Mouse (Mus musculus): Measurements from ENCODE around the gene Lmo2.
"Not testable (repeated sequence)": the region's sequence is repeated elsewhere in the genome, so short reads cannot be mapped to it uniquely, and the experiment has no call there.

Lmo2 gene

GRCm38 (mm10) chr2:103983146-103983545, 25.4 kb downstream of the Lmo2 start:
- DNase-seq = no peak

DNA sequence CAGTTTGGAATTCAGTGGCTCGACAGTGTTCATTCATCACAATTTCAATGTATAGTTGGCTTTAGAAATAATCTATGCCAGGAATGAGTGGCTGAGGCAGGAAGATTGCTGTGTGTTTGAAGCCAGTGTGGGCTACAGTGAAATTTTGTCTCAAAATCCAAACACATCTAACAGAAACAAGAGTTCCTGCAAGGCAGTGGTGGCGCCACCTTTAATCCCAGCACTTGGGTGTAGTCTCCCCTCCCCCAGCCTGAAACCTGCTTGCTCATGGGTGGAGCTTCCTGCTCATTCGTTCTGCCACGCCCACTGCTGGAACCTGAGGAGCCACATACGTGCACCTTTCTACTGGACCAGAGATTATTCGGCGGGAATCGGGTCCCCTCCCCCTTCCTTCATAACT, 29.8 kb downstream of the Lmo2 start:
- DNase-seq = not testable (repeated sequence)

DNA sequence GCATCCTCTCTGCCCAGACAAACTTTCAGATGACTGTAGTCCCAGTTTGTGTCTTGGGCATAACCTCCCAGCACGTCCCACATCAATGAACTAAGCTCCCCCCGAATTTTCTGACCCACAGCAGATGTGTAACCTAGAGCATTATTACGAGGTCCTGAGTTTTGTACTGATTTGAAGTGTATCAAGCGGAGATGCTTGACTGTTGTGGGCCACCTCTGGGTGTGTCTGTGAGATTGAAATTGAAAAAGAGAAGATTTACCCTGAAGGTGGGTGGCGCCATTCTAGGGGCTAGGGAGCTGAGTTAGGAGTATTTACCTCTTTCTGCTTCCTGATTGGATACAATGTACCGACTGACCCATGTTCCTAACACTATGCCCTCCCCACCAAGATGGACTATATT, 31.9 kb downstream of the Lmo2 start:
- DNase-seq = no peak

DNA sequence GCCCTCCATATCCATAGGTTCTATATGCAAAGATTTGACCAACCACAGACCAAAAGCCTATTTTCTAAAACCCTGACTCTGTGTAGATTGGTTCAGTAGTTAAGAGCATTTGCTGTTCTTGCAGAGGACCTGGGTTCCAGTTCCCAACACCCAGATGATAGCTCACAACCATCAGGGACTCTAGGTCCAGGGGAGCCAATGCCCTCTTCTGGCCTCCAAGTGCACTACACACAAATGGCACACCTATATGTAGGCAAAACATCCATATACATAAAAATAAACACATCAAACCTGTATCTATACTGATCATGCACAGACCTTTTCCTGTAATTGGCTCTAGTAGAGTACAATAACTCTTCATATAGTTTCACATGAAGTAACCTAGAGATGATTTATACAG, 33.5 kb downstream of the Lmo2 start:
- DNase-seq = no peak

GRCm38 (mm10) chr2:103992162-103992561, 34.4 kb downstream of the Lmo2 start:
- DNase-seq = no peak

GRCm38 (mm10) chr2:103992618-103993332, 35.0 kb downstream of the Lmo2 start:
- DNase-seq = no peak

DNA sequence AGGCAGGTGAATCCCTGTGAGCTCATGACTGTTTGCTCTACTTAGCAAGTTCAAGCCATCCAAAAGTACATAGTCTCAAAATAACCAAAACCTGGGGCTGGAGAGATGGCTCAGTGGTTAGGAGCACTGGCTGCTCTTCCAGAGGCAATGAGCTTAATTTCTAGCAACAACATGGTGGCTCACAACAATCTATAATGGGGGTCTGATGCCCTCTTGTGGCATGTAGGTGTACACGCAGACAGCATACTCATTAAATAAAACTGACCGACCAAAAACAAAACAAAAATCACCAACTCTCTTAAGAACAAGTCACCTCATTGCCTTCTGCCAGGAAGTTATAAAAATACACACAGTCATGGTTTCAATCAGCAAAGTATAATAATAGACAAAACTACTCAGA, 43.3 kb downstream of the Lmo2 start:
- DNase-seq = peak; percentile 25

DNA sequence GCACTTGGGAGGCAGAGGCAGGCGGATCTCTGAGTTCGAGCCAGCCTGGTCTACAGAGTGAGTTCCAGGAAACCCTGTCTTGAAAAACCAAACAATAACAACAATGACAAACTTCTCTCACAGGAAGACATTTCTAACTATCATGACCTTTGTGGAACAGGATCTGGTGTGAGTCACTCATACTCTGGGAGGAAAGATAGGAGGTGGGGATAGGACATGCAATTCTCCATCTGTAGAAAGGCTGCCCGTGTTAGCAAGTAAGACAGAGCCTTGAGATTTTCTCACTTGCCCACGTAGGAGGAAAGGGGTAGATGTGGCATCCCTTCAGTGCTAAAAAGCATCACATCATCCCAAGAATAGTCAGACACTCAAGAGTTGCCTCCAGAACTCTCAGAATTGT, 44.1 kb downstream of the Lmo2 start:
- no peak for DNase-seq

GRCm38 (mm10) chr2:104002711-104003413, 45.1 kb downstream of the Lmo2 start:
- peak; percentile 62 for DNase-seq

DNA sequence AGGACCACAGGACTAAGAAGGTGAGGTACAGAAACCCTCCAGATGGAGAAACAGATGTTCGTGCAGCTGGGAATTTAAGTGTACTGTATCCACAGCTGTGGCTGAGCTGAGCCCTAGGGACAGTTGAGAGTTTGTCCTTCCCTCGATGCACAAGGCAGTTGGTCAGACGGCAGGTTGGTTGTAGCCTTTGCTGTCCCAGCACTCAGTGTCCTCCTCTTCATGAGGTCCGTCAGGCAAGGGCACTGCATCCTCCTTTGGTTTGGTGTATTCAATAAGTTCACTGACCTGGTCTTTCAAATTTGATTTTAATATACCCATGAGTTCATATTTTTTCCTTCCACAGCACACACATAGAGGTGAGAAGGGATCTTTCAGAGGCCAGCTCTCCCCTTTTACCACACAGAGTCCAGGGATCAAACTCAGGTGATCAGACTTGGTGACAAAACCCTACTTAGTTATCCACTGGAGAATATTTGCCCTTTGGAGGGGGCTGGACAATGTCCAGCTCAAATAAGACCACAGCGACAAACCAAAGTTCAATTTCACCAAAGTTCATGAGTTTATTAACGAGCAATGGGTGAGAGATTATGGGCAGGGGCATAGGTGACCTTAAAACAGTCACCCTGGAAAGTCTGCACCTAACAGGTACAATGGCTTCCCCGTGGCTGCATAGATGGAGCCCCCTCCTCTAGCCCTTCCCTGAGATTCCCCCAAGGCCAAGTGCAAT, 50.2 kb downstream of the Lmo2 start:
- no peak for DNase-seq

- DNase-seq = not testable (repeated sequence)
Measured at GRCm38 (mm10) chr2:104008853-104009252, 51.1 kb downstream of the Lmo2 start.

- DNase-seq = no peak
Measured at GRCm38 (mm10) chr2:104023096-104023495, 65.3 kb downstream of the Lmo2 start.

- DNase-seq = no peak
Measured at GRCm38 (mm10) chr2:104024656-104025055, 66.9 kb downstream of the Lmo2 start.

- peak; percentile 93 for DNase-seq
Measured at GRCm38 (mm10) chr2:104027458-104028138, 69.8 kb downstream of the Lmo2 start, which contains the start of gene Fbxo3. TSS of gene Fbxo3 (plus strand) at chr2:104027721.

DNA sequence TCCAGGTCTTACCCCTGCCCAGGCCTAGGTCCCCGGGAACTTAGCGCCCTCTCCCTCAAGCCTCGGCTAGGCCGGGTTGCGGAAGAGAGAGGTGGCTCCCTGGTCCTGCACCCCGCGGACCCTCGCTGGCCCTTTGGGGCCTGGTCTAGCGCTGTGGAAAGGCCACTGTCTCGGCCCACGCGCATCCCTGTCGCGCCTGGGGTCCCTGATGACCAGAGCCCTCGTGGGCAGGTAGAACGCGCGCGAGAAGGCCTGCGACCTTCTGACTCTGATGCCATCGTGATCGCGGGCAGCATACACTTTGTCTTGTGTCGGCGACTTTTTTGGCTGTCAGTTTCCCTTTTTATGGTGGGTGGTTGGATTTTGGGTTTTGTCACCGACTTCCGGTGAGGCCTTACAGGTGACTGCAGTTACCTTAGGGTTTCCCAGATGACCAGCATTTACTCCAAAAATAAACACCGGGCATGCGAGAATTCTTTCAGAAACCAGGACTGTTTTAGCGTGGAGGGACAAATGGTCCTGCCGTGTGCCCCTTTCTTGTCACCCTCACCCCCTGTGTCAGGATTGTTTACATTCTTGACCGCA, 70.4 kb downstream of the Lmo2 start, which contains the start of gene 4931422A03Rik:
TSS of gene 4931422A03Rik (minus strand) at position 223 of the 585 bp plus-strand sequence.
- DNase-seq = peak; percentile 15

GRCm38 (mm10) chr2:104029074-104029473, 71.3 kb downstream of the Lmo2 start:
- DNase-seq = no peak

- DNase-seq = no peak
Measured at GRCm38 (mm10) chr2:104030381-104030780, 72.6 kb downstream of the Lmo2 start.

All from lung, postnatal 36 days (tissue).